24 mouse cellular contexts compared by ENCODE assay signal in the genomic region with DNA sequence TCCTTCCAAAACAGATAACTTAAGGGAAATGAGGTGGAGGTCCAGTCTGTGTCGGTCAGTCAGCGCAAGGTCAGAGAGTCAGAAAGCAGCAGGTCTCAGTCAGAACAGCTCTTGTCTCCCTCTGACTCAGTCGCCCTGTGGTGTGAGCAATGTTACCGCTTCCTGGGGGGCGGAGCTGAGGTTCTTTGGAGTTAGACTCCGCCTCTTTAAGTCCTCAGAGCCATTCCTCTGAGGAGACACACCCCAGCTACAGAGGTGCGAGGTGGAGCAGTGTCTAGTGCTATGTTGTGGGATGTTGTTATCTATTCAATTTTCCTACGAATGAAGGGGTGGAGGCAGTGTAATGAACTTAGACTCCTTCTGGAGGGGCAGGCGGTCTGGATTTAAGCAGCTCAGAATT. TPM values are rescaled to one million over a fixed set of nuclear protein-coding genes. Genes with fewer than 3 reads are reported as not detected.
A peak's percentile ranks its signal among the peaks of the same experiment; 100 is the strongest.
DNase-seq lines count a peak whose midpoint lies in the region; ATAC-seq lines count a peak whose summit lies in the region.
"Had no signal": no experiment of that assay in that cellular context is flagged by ENCODE, and none has a peak within 500 bp of the region (broad histone marks: within the 10 kb centered on the region; RNA-seq: fewer than 3 reads in every experiment).

No protein-coding gene starts in this region.

- no peak for ATAC-seq in heart, embryonic 12.5 days (ENCODE audit: insufficient number of reproducible peaks, low FRiP score)
- ATAC-seq: forebrain, embryonic 15.5 days; intestine, embryonic 16.5 days; lung, postnatal 0 days; midbrain, embryonic 16.5 days; Patski had no signal

- no peak overlapping the region for H3K4me3 ChIP-seq in heart, embryonic 12.5 days
- H3K4me3 ChIP-seq: embryonic facial prominence, embryonic 12.5 days; forebrain, embryonic 15.5 days; liver, embryonic 13.5 days had no signal

- H3K4me1 ChIP-seq in heart, embryonic 12.5 days (replicated peaks), result peaks cover 22% of the 10 kb centered on the region

- H3K36me3 ChIP-seq in heart, embryonic 12.5 days, result no peaks in the 10 kb centered on the region
- H3K36me3 ChIP-seq: embryonic facial prominence, embryonic 12.5 days; forebrain, embryonic 15.5 days; liver, embryonic 13.5 days had no signal

- no peak overlapping the region for H3K27ac ChIP-seq in heart, embryonic 12.5 days (ENCODE audit: poor library complexity, severe bottlenecking)
- H3K27ac ChIP-seq: embryonic facial prominence, embryonic 12.5 days; forebrain, embryonic 15.5 days; hindbrain, embryonic 14.5 days; liver, embryonic 13.5 days had no signal

- DNase-seq in heart, postnatal 36 days, result no peak
- DNase-seq in 3134 (ENCODE audit: extremely low read depth, insufficient read length, low spot score) (peak; percentile 79), ES-CJ7 (ENCODE audit: low read depth, low spot score) (peak; percentile 74)
- peak; percentile 50 for DNase-seq in c-Kit-positive CD71-negative TER-119-negative erythroid progenitor cells, embryonic 14.5 days (ENCODE audit: low read depth)
- no peak for DNase-seq in left cerebral cortex, adult 11 months (ENCODE audit: low spot score)
- no peak for DNase-seq in right cerebral cortex, postnatal 36 days (ENCODE audit: low spot score in 2 of 2)
- DNase-seq in frontal cortex, postnatal 10 days (ENCODE audit: low spot score in 2 of 2), result no peak
- DNase-seq: adrenal gland, adult 2 months; cerebellum, adult 11 months; heart, postnatal 14 days; liver, embryonic 13.5 days; right cerebral cortex, postnatal 4 days; thymus, adult 18-20 months had no signal

- no peaks in the 10 kb centered on the region for H3K9me3 ChIP-seq in heart, embryonic 12.5 days (replicated peaks)
- H3K9me3 ChIP-seq: embryonic facial prominence, embryonic 12.5 days; forebrain, embryonic 15.5 days; liver, embryonic 13.5 days had no signal

- peak overlapping the region; percentile 1; the same call in 1 of the 2 replicates for H3K4me2 ChIP-seq in heart, embryonic 12.5 days
- H3K4me2 ChIP-seq: embryonic facial prominence, embryonic 12.5 days; forebrain, embryonic 15.5 days; liver, embryonic 13.5 days had no signal

- no peak overlapping the region for H3K9ac ChIP-seq in heart, embryonic 12.5 days
- H3K9ac ChIP-seq: embryonic facial prominence, embryonic 12.5 days; forebrain, embryonic 15.5 days; hindbrain, embryonic 14.5 days; liver, embryonic 13.5 days had no signal

- H3K27me3 ChIP-seq in heart, embryonic 12.5 days (replicated peaks), result peaks cover 38% of the 10 kb centered on the region
- H3K27me3 ChIP-seq: CH12.LX had no signal

- 11% methylated on average over 9 of the region's 9 CpGs for WGBS in heart, embryonic 12.5 days

- intact Hi-C loops in heart, postnatal 36 days (cut with DNase I), result no loop called here

RNA-seq across cellular contexts. Expression of gene Akain1, which starts 1.9 kb away (rescaled TPM):
- not detected in 2 replicates for polyA plus RNA-seq in heart, embryonic 12.5 days (2016; fragmentation: Nextera tagmentation; extraction: Ambion mirVana)
- total RNA-seq in heart, postnatal 36 days (2021), result not detected
- total RNA-seq: adrenal gland, adult 2 months; CH12.LX; heart, postnatal 14 days; megakaryocyte-erythroid progenitor cell, adult 5-6 weeks had no signal
- polyA plus RNA-seq: adrenal gland, adult 2 months; embryonic facial prominence, embryonic 12.5 days; intestine, embryonic 16.5 days; kidney, embryonic 16.5 days; liver, embryonic 13.5 days; lung, postnatal 0 days; Patski had no signal

RNA-seq across cellular contexts. Expression of gene Zbtb14, which starts 58.2 kb away (rescaled TPM):
- polyA plus RNA-seq in heart, embryonic 12.5 days (2016; fragmentation: Nextera tagmentation; extraction: Ambion mirVana), result 15.9 and 16.5 TPM in 2 replicates
- 10 to 100 TPM; 11.8 to 11.9 TPM for total RNA-seq in heart, postnatal 36 days (2021)

Comparison
In these comparisons a context has a peak if more than half of its experiments do, and no peak if none do; other contexts are left out.
1. DNase-seq: peak in 3134 (single experiment), ES-CJ7 (single experiment) and c-Kit-positive CD71-negative TER-119-negative erythroid progenitor cells, embryonic 14.5 days (single experiment); none in heart, postnatal 36 days (0 of 2), left cerebral cortex, adult 11 months (single experiment), right cerebral cortex, postnatal 36 days (0 of 2) and frontal cortex, postnatal 10 days (0 of 2).